Mouse (Mus musculus) left cerebral cortex, postnatal 25 days (tissue): ENCODE results near the gene Sdk2. TPM values are rescaled to one million over a fixed set of nuclear protein-coding genes. Genes with fewer than 3 reads are reported as not detected.
A peak's percentile ranks its signal among the peaks of the same experiment; 100 is the strongest.

Experiments
- DNase-seq, 2 experiments: peaks; one replicate each; pipeline ENCODE4 v3.0.0; 2022; ENCODE audit warnings: low spot score in 2 of 2, mixed read lengths in 1 of 2
- intact Hi-C: fragments of 180-260 bp; cut with DNase I; formaldehyde crosslinking; loops from one replicate; pipeline ENCODE4 v1.15.1; 2025
- total RNA-seq, 2 experiments: library from RNA; stranded (reverse); gene quantifications; 2 replicates each; pipeline ENCODE4 v1.2.3; 2021

Sdk2 gene
- total RNA-seq, 2 experiments from 2014 or later = 29.1 to 30.1 TPM

GRCm38 (mm10) chr11:113807086-113807485 is 259.8 kb downstream of the Sdk2 start:
- DNase-seq = no peak
- intact Hi-C loops = loop anchor here (2.0 kb wide), 1 partner anchor 56 kb away; the partner anchor contains the start of gene Cdc42ep4

GRCm38 (mm10) chr11:113806382-113807077 is 260.3 kb downstream of the Sdk2 start:
- peak in 1 of 2 experiments; percentile 59 for DNase-seq

GRCm38 (mm10) chr11:113805974-113806373 is 260.9 kb downstream of the Sdk2 start:
- intact Hi-C loops = loop anchor here (1.0 to 2.0 kb wide), 2 partner anchors 14 to 55 kb away; partner anchors contain the start of gene Cdc42ep4
- DNase-seq = no peak

More at GRCm38 (mm10) chr11:113806382-113807077, 260.3 kb downstream of the Sdk2 start:
- intact Hi-C loops = loop anchor here (2.0 kb wide), 1 partner anchor 56 kb away; the partner anchor contains the start of gene Cdc42ep4

- intact Hi-C loops = no loop called here
- DNase-seq = no peak
Measured at GRCm38 (mm10) chr11:113803321-113803941, 263.4 kb downstream of the Sdk2 start.

GRCm38 (mm10) chr11:113802456-113802855 is 264.4 kb downstream of the Sdk2 start:
- no peak for DNase-seq
- intact Hi-C loops = no loop called here

GRCm38 (mm10) chr11:113800026-113800425 is 266.8 kb downstream of the Sdk2 start:
- DNase-seq = no peak
- intact Hi-C loops = no loop called here

GRCm38 (mm10) chr11:113799041-113799447 is 267.8 kb downstream of the Sdk2 start:
- DNase-seq = no peak
- intact Hi-C loops = no loop called here

GRCm38 (mm10) chr11:113798011-113798410 is 268.8 kb downstream of the Sdk2 start:
- peak; percentile 41 to 81 for DNase-seq
- intact Hi-C loops = no loop called here

GRCm38 (mm10) chr11:113797014-113797983 is 269.5 kb downstream of the Sdk2 start:
- intact Hi-C loops = no loop called here
- no peak for DNase-seq

GRCm38 (mm10) chr11:113795846-113796245 is 271.0 kb downstream of the Sdk2 start:
- intact Hi-C loops = no loop called here
- DNase-seq = no peak

GRCm38 (mm10) chr11:113791357-113792215 is 275.3 kb downstream of the Sdk2 start:
- intact Hi-C loops = loop anchor here (1.0 kb wide), 1 partner anchor 14 kb away; no protein-coding TSS in a partner anchor
- DNase-seq = peak; percentile 35 to 78

- intact Hi-C loops = no loop called here
- DNase-seq = no peak
Measured at GRCm38 (mm10) chr11:113789101-113789500, 277.7 kb downstream of the Sdk2 start.

- DNase-seq = peak in 1 of 2 experiments; percentile 42
- intact Hi-C loops = no loop called here
Measured at GRCm38 (mm10) chr11:113788183-113788789, 278.6 kb downstream of the Sdk2 start.

- intact Hi-C loops = no loop called here
- no peak for DNase-seq
Measured at GRCm38 (mm10) chr11:113787432-113788182, 279.2 kb downstream of the Sdk2 start.

GRCm38 (mm10) chr11:113787009-113787408 is 279.8 kb downstream of the Sdk2 start:
- no peak for DNase-seq
- intact Hi-C loops = no loop called here

- no peak for DNase-seq
- intact Hi-C loops = no loop called here
Measured at GRCm38 (mm10) chr11:113786395-113786794, 280.5 kb downstream of the Sdk2 start.

- DNase-seq = peak; percentile 42 to 63
- intact Hi-C loops = loop anchor here (2.0 kb wide), 1 partner anchor 35 kb away; the partner anchor contains the start of gene Cdc42ep4
Measured at GRCm38 (mm10) chr11:113785406-113786171, 281.3 kb downstream of the Sdk2 start.
